Mouse (Mus musculus): ENCODE results near the gene Col16a1. TPM values are rescaled to one million over a fixed set of nuclear protein-coding genes. Genes with fewer than 3 reads are reported as not detected.

Col16a1 gene
- 10 to 100 TPM; 62.1 to 69.1 TPM for total RNA-seq (2021)
- long read RNA-seq, experiment 1, partial matches to known transcripts: 24 of 43 reads
- long read RNA-seq, experiment 1, other reads (novel, unspliced or antisense): 17 of 43 reads
- long read RNA-seq, experiment 2, partial matches to known transcripts: 45 of 97 reads
- long read RNA-seq, experiment 2, other reads (novel, unspliced or antisense): 52 of 97 reads

GRCm38 (mm10) chr4:130047331-130048202, at the start of gene Col16a1:
Gene Col16a1, plus strand, starts transcription at chr4:130047840.
- DNase-seq (ENCODE audit: low spot score in 2 of 2): peak; percentile 65 to 78

DNA sequence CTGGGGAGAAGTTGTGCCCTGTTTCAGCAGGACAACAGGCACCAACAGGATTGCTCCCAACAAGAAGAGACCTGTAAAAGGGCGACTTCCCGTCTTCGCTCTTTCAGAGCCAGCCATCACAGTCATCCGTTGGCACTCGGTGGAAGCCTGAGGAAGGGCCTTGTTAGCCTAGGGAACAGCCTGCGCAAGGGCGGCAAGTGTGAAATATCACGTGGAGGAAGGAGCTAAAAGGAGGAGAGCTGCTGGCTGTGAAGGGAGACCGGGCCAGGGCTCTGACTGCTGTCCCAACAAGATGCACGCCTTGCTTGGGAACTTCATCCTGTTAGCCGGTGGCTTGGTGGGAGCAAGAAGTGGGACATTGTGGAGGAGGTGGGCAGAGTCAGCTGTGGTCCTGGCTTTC, 49.5 kb upstream of the Col16a1 start:
- DNase-seq (ENCODE audit: low spot score in 2 of 2): no peak

- no peak for DNase-seq (ENCODE audit: low spot score in 2 of 2)
These were observed 45.9 kb upstream of the Col16a1 start for GRCm38 (mm10) chr4:130001710-130002109.

DNA sequence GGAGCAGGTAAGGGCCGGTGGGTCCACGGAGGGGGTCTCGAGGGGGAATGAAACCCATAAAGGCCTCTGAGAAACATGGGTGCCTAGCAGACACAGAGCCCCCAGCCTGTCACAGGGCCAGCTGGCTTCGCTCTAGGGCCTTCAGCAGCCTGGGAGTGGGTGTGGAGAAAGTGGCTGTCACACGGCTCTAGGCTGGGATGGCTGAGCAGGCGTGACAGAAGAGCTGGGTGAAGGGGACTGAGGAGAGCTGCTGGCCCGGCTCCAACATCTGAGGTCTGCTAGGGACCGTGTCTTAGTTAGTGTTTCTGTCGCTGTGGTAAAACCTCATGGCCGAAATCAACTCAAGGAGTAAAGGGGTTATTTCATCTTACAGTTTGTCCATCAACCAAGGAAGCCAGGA, 45.5 kb upstream of the Col16a1 start:
- no peak for DNase-seq (ENCODE audit: low spot score in 2 of 2)

- no peak for DNase-seq (ENCODE audit: low spot score in 2 of 2)
These were observed 42.0 kb upstream of the Col16a1 start for GRCm38 (mm10) chr4:130005593-130005992.

- no peak for DNase-seq (ENCODE audit: low spot score in 2 of 2)
These were observed 41.1 kb upstream of the Col16a1 start for GRCm38 (mm10) chr4:130006533-130006932.

DNA sequence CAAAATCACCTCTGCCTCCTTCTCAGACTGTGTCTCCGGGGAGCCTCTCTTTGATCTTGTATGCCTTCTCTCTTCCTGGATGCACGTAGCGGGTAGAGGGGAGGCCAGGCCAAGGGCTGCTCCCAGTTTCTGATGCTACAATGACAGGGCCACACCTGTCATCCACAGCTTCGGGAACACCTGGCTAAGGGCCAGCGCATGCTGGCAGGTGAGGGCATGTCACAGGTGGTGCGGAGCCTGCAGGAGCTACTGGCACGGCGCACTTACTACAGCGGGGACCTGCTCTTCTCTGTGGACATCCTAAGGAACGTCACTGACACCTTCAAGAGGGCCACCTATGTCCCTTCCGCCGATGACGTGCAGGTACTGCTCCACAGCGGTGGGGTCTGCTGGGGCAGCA, 38.6 kb upstream of the Col16a1 start:
- no peak for DNase-seq (ENCODE audit: low spot score in 2 of 2)

DNA sequence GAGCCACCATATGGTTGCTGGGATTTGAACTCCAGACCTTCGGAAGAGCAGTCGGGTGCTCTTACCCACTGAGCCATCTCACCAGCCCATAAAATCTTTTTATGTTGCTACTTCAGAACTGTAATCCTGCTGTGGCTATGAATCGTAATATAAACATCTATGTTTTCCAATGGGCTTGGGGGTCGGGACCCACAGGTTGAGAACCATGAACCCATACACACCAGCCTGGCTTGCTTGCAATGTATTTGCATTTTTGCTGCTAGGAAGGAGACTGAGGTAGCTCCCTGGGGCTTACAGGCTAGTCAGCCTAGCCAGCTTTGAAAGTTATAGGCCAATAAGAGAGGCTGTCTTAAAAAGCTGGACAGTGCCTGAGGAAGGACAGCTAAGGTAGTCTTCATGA, 36.9 kb upstream of the Col16a1 start:
- DNase-seq (ENCODE audit: low spot score in 2 of 2): no peak

- DNase-seq (ENCODE audit: low spot score in 2 of 2): no peak
These were observed 35.4 kb upstream of the Col16a1 start for GRCm38 (mm10) chr4:130012234-130012633.

GRCm38 (mm10) chr4:130013111-130013510, 34.5 kb upstream of the Col16a1 start:
- no peak for DNase-seq (ENCODE audit: low spot score in 2 of 2)

- no peak for DNase-seq (ENCODE audit: low spot score in 2 of 2)
These were observed 31.6 kb upstream of the Col16a1 start for GRCm38 (mm10) chr4:130016010-130016409.

DNA sequence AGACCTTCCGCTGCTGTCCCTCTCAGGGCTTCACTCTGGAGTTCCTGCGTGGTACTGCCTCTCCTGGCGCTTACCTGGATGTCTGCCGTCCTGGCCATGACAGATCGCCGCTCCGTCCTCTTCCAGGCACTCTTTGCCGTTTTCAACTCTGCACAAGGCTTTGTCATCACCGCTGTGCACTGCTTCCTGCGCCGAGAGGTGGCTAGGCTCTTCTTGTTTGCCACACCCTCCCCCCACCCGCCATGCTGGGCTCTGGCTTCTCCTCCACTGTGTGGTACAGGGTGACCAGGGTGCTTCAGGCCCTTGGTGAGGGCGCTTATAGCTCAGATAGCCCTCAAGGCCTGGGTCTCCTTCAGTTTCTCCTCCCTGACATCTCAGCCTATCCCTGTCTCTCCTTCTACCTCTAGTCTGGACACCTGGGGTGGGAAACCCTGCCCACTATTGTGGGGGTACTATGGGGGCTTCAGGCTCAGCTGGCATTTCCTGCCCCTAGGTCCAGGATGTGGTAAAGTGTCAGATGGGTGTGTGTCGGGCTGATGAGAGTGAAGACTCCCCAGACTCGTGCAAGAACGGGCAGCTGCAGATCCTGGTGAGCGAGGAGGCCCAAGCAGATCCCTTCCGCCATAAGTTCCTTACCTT, 30.5 kb upstream of the Col16a1 start:
- DNase-seq (ENCODE audit: low spot score in 2 of 2): no peak

GRCm38 (mm10) chr4:130022952-130023351, 24.7 kb upstream of the Col16a1 start:
- DNase-seq (ENCODE audit: low spot score in 2 of 2): no peak

GRCm38 (mm10) chr4:130023511-130024231, 24.0 kb upstream of the Col16a1 start:
- no peak for DNase-seq (ENCODE audit: low spot score in 2 of 2)

DNA sequence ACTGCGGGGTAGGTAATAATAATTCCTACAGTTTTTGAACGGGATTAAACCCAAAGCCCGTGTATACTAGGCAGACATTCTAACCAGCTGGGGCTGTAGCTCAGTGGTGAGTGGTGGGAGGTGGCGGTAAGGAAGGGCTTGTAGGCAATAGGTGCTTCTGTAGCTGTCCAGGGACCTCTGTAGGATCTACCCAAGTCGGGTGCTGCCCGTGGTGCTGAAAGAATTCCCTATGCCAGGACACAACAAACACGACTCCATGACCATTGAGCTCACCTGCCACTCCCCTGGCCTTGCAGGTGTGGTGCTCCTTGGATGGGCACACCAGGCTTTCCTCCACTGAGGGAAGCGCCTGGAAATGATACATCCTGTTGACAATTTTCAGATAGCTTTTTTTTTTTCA, 22.1 kb upstream of the Col16a1 start:
- no peak for DNase-seq (ENCODE audit: low spot score in 2 of 2)

DNA sequence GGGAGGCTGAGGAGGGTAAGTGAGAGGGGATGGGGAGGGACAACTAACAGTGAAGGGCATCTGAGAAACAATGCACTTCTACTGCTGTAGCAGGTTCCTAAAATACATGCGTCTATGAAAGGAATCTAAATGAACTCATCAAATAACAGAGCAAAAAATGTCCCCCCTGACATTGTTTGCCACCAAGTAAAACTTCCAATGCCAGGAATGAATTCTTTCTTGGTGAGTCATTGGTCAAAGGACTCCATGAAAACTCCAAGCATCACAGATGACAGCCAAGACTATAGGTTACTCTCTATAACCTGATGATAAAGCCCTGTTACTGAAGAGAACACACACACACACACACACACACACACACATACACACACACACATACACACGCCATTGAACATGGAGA, 16.5 kb upstream of the Col16a1 start:
- no peak for DNase-seq (ENCODE audit: low spot score in 2 of 2)

- no peak for DNase-seq (ENCODE audit: low spot score in 2 of 2)
These were observed 14.1 kb upstream of the Col16a1 start for GRCm38 (mm10) chr4:130033496-130033895.

DNA sequence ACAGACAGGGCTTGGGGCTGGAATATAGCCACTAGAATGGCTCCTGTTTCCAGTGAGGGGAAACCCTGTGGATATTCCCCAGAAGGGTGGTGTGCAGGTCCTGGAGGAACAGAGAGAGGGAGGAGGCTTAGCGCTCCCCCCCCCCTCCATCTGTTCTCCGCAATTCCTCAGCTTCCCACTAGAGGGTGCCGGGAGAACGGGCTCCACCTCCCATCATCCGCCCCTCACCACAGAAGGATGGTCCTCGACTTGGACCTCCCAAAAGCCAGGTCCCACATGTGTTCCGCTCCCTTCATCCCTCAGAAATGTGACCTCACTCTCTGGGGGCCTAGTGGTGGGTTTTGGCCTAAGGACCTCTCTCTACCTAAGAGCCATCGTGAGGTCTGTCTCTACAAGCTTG, 11.5 kb upstream of the Col16a1 start:
- DNase-seq (ENCODE audit: low spot score in 2 of 2): no peak

DNA sequence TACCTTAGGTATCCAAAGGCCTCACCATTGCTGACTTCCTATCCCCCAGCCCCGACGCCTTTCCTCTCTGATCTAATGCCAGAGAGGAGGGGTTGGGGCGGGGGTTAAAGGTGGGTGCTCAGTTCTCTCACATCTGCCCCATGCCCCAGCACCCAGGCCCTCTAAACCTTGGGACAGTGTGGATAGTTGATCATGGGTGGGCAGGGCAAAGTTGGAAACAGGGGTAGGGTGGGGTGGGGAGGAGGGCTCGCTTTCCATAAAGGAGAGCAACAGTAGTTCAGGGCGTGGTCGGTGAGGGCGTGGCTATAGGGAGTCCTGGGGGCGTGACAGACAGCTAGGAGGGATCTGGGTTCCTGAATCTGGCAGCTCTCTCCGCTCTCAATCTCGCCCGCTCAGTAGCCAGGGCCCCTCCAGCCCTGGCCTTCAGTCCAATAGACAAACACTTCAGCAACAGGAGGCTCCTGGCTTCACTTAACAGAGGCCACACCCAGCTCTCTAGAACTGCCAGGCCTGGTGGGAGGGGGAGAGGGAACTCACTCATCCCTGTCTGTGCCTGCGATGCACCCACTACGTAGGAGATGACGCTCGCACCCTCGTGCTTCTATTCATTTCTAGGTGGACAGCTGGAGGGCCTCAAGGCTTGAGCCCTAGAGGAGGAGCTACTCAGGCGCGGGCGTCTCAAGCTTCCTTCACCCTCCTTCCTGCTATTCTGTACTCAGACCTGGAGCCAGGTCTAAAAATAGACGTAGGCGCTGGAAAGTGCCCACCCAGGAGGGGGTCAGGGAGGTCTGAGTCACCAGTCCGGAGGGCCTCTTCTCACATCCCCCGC, 10.9 kb upstream of the Col16a1 start:
- no peak for DNase-seq (ENCODE audit: low spot score in 2 of 2)

- no peak for DNase-seq (ENCODE audit: low spot score in 2 of 2)
These were observed 8.3 kb upstream of the Col16a1 start for GRCm38 (mm10) chr4:130039351-130039750.

DNA sequence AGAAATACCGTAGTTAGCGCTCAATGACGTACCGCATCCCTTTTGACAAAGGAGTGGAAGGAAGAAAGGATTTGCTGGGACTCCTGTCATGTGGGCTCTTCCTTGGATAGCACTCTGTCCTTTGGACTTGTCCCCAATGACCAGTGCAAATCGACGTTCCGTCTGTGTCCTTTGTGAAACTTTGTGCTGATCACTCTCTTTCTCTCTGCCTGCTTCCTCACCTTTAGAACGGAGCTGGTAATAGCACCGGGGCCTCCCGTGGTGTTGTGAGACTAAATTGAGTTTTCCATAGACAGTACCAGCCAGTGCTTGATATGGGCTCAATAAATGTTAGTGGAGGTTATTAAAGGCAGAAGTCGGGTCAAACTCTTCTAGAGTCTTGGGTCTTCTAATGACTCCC, 6.6 kb upstream of the Col16a1 start:
- DNase-seq (ENCODE audit: low spot score in 2 of 2): no peak

Data from adrenal gland, postnatal 4 days (tissue).